ENCODE assay signal across 21 mouse cellular contexts in genomic region chr1:184456727-184457126, GRCm38 (mm10).
"Had no signal": no experiment of that assay in that cellular context is flagged by ENCODE, and none has a peak within 500 bp of the region (broad histone marks: within the 10 kb centered on the region; RNA-seq: fewer than 3 reads in every experiment).

No protein-coding gene starts in this region.

- DNase-seq: kidney, adult 2 months; kidney, postnatal 25 days; layer of hippocampus, postnatal 36 days; liver; liver, embryonic 13.5 days; lung, embryonic 14.5 days; lung, postnatal 10 days; lung, postnatal 36 days; midbrain, embryonic 14.5 days; retina, postnatal 1 day; right cerebral cortex, postnatal 25 days; spleen, adult 18-20 months; thymus, adult 2 months; thymus, postnatal 14 days had no signal

- H3K4me3 ChIP-seq: left cerebral cortex, adult 2 months; limb, embryonic 13.5 days; liver, embryonic 13.5 days; megakaryocyte, embryonic 14.5 days; midbrain, embryonic 10.5 days; neural tube, embryonic 13.5 days had no signal

- ATAC-seq: intestine, postnatal 0 days had no signal

- H3K27me3 ChIP-seq: liver, embryonic 13.5 days; megakaryocyte, embryonic 14.5 days; neural tube, embryonic 13.5 days had no signal

- H3K4me1 ChIP-seq: liver, embryonic 13.5 days had no signal

- H3K4me2 ChIP-seq: limb, embryonic 13.5 days; liver, embryonic 13.5 days; lung, embryonic 14.5 days; neural tube, embryonic 13.5 days had no signal

- H3K36me3 ChIP-seq: limb, embryonic 13.5 days; liver, embryonic 13.5 days; midbrain, embryonic 10.5 days; neural tube, embryonic 13.5 days had no signal

- H3K9ac ChIP-seq: limb, embryonic 13.5 days; liver, embryonic 13.5 days; lung, embryonic 14.5 days; neural tube, embryonic 13.5 days had no signal

- H3K9me3 ChIP-seq: limb, embryonic 13.5 days; liver, embryonic 13.5 days; megakaryocyte, embryonic 14.5 days; midbrain, embryonic 10.5 days; neural tube, embryonic 13.5 days had no signal

- H3K27ac ChIP-seq: kidney, postnatal 0 days; left cerebral cortex, adult 2 months; limb, embryonic 13.5 days; liver, embryonic 13.5 days; midbrain, embryonic 10.5 days; neural tube, embryonic 13.5 days had no signal
